ENCODE assay signal across 8 mouse cellular contexts in genomic region chr5:89883051-89883907, GRCm38 (mm10). TPM values are rescaled to one million over a fixed set of nuclear protein-coding genes. Genes with fewer than 3 reads are reported as not detected.
A peak's percentile ranks its signal among the peaks of the same experiment; 100 is the strongest.
DNase-seq lines count a peak whose midpoint lies in the region; ATAC-seq and TF ChIP-seq lines count a peak whose summit lies in the region.

Gene Adamts3, minus strand, starts transcription at chr5:89883334.

- H3K4me3 ChIP-seq in bone marrow, adult 2 months (replicated peaks; ENCODE audit: control insufficient read depth, low read depth, low read length): peak within 1 kb of the TSS; percentile 48
- H3K4me3 ChIP-seq in intestine, embryonic 15.5 days (replicated peaks): peak within 1 kb of the TSS; percentile 71

- H3K36me3 ChIP-seq in intestine, embryonic 15.5 days: no peaks in the 10 kb centered on the region

- DNase-seq in embryo, embryonic 9.5 days (ENCODE audit: extremely low spot score): peak; percentile 77
- DNase-seq in left cerebral cortex, postnatal 4 days: peak; percentile 48
- peak; percentile 65 for DNase-seq in right cerebral cortex, postnatal 25 days
- DNase-seq in B cell, adult 2 months: no peak

- intact Hi-C loops in left cerebral cortex, postnatal 4 days (cut with DNase I): loop anchor here (5.0 kb wide), 1 partner anchor 181 kb away; no protein-coding TSS in a partner anchor

- ATAC-seq in granulocyte monocyte progenitor cell, adult 5-6 weeks (replicated peaks; ENCODE audit: poor library complexity, severe bottlenecking): peak; percentile 64
- ATAC-seq in intestine, embryonic 15.5 days: peak; percentile 90
- ATAC-seq in megakaryocyte-erythroid progenitor cell, adult 5-6 weeks (replicated peaks; ENCODE audit: low FRiP score, low TSS enrichment, poor library complexity, severe bottlenecking): peak; percentile 63

- no peak within 1 kb of the TSS; the same call in 1 of the 2 replicates for H3K27ac ChIP-seq in bone marrow, adult 2 months (ENCODE audit: control insufficient read depth, insufficient read depth, low read depth, low read length, poor library complexity)
- H3K27ac ChIP-seq in intestine, embryonic 15.5 days: peak within 1 kb of the TSS; percentile 70

- 1% methylated on average over 72 of the region's 78 CpGs for WGBS in bone marrow, adult 2 months
- under 1% methylated on average over 63 of the region's 78 CpGs for WGBS in intestine, embryonic 15.5 days

- no peak for TF ChIP-seq POLR2A in bone marrow, adult 2 months (IDR thresholded peaks at IDR 0.05; ENCODE audit: borderline replicate concordance, control insufficient read depth, low read depth, low read length)

- H3K4me2 ChIP-seq in intestine, embryonic 15.5 days (replicated peaks): peak within 1 kb of the TSS; percentile 100

- H3K9me3 ChIP-seq in intestine, embryonic 15.5 days: no peaks in the 10 kb centered on the region

- H3K4me1 ChIP-seq in bone marrow, adult 2 months (ENCODE audit: control insufficient read depth, insufficient read depth, low read length): no peaks in the 10 kb centered on the region
- peaks cover 8% of the 10 kb centered on the region for H3K4me1 ChIP-seq in intestine, embryonic 15.5 days (replicated peaks)

- H3K27me3 ChIP-seq in intestine, embryonic 15.5 days (replicated peaks): no peaks in the 10 kb centered on the region

- no peak for TF ChIP-seq CTCF in bone marrow, adult 2 months (IDR thresholded peaks at IDR 0.05; ENCODE audit: control insufficient read depth, insufficient read depth, low read length)

- peak within 1 kb of the TSS; percentile 70 for H3K9ac ChIP-seq in intestine, embryonic 15.5 days

RNA-seq across cellular contexts. Expression of gene Adamts3, which starts in this region (rescaled TPM):
- 0.90 and 1.1 TPM in 2 replicates for polyA plus RNA-seq in bone marrow, adult 2 months (2011; ENCODE audit: insufficient read depth, insufficient read length, low replicate concordance, missing spikeins)
- total RNA-seq in granulocyte monocyte progenitor cell, adult 5-6 weeks (2014; fragmentation: Nextera tagmentation): 5.5 and 6.4 TPM in 2 replicates
- total RNA-seq in granulocyte monocyte progenitor cell, adult 5-6 weeks (2017): 4.0 and 6.0 TPM in 2 replicates
- 2.0 TPM in 2 replicates for polyA plus RNA-seq in intestine, embryonic 15.5 days (2015; fragmentation: Nextera tagmentation; extraction: Ambion mirVana)
- 10 to 100 TPM; 63.6 to 71.7 TPM for total RNA-seq in left cerebral cortex, postnatal 4 days (2021)
- 20.8 and 27.4 TPM in 2 replicates for total RNA-seq in megakaryocyte-erythroid progenitor cell, adult 5-6 weeks (2014; fragmentation: Nextera tagmentation)
- 16.0 and 24.2 TPM in 2 replicates for total RNA-seq in megakaryocyte-erythroid progenitor cell, adult 5-6 weeks (2017)

Comparison
In these comparisons a context has a peak if more than half of its experiments do, and no peak if none do; other contexts are left out.
1. DNase-seq: peak in embryo, embryonic 9.5 days (single experiment), left cerebral cortex, postnatal 4 days (single experiment) and right cerebral cortex, postnatal 25 days (single experiment); none in B cell, adult 2 months (0 of 2).
2. Peak in every context shown above with its lines, with median percentiles within 50 percentile points of each other: ATAC-seq.